Mouse (Mus musculus): Measurements from ENCODE around the gene Il1f6. TPM values are rescaled to one million over a fixed set of nuclear protein-coding genes. Genes with fewer than 3 reads are reported as not detected.
"Not testable (repeated sequence)": the region's sequence is repeated elsewhere in the genome, so short reads cannot be mapped to it uniquely, and the experiment has no call there.

Gene Il1f6
- polyA plus RNA-seq (2015; fragmentation: Nextera tagmentation; extraction: Ambion mirVana): 0.36 and 0.83 TPM in 2 replicates

DNA sequence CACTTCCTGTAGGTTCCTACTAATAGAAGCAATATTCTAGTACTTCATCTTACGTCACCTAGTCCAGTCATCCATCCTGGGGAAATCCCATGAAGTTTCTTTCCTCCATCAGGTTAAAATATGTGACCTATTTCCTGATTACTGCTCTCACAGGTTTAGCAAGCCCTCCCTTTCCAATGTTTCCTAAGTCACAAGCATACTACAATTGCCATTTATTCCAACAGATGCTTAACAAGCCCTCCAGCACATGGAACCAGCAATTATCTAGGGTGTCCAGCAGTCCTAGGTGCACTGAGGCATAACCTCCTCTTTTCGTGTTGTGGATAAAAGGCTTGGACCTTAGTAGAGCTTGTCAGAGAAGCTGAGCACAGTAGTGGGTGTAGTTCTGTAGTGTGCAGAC is at the start of gene Il1f6:
TSS of gene Il1f6 (plus strand) at position 301 of the 400 bp plus-strand sequence.
- DNase-seq (ENCODE audit: low spot score): no peak

DNA sequence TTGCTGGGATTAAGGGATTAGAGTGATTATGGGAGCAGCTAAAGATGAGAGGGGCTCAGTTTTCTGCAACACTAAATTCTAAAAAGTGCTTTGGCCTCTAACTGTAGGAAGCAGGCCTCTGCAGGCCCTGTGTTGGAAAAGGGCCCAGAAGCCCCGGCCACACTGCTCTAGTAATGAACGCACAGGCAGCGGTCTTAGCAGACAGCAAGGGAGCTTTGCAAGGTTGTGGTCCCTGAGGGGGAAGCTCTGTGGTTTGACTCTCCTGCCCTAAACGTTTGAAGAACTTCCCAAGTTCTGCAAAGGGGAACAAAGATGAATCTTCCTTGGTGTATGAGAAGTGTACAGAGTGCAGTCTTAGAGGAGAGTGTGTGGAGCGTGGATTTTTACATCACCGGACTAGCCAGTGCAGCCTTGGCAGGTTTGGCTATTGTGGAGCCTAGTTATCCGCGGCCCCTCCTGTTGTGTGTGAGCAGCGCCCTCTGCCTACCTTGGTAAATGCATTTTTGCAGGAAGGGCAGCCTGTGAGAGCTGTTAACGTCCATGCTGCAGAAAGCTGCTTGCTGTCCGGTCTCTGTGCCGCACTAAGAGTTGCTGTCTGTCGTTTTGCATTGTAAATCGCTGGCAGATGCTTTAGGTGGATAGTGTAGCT is 33.4 kb upstream of the Il1f6 start:
- not testable (repeated sequence) for DNase-seq (ENCODE audit: low spot score)

- not testable (repeated sequence) for DNase-seq (ENCODE audit: low spot score)
Measured at GRCm38 (mm10) chr2:24182423-24183147, 32.6 kb upstream of the Il1f6 start.

DNA sequence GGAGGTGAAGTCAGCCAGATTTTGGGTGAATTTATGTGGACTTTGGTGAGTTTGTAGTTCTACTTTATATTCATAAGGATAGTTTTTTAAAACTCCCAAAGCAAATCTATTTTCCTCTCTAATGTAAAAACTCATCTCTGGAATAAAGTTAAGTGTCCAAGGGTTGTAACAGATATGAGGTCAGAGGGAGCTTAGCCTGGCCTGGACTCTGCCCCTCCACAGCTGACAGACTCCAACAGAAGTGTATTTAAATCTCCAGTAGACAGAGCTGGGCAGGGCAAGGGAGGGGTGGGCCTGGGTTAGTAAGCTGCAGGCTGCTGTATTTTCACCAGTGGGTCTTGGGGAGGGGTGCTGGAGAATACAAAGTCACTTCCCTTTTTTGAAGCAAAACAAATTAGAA is 31.1 kb upstream of the Il1f6 start:
- not testable (repeated sequence) for DNase-seq (ENCODE audit: low spot score)

GRCm38 (mm10) chr2:24186176-24186575 is 29.0 kb upstream of the Il1f6 start, which contains the start of gene Il1f9:
Gene Il1f9 (plus strand): TSS chr2:24186476.
- no peak for DNase-seq (ENCODE audit: low spot score)

- no peak for DNase-seq (ENCODE audit: low spot score)
Measured at GRCm38 (mm10) chr2:24187585-24187984, 27.6 kb upstream of the Il1f6 start.

- no peak for DNase-seq (ENCODE audit: low spot score)
Measured at GRCm38 (mm10) chr2:24188189-24188588, 27.0 kb upstream of the Il1f6 start.

GRCm38 (mm10) chr2:24227191-24227590 is 12.0 kb downstream of the Il1f6 start:
- no peak for DNase-seq (ENCODE audit: low spot score)

DNA sequence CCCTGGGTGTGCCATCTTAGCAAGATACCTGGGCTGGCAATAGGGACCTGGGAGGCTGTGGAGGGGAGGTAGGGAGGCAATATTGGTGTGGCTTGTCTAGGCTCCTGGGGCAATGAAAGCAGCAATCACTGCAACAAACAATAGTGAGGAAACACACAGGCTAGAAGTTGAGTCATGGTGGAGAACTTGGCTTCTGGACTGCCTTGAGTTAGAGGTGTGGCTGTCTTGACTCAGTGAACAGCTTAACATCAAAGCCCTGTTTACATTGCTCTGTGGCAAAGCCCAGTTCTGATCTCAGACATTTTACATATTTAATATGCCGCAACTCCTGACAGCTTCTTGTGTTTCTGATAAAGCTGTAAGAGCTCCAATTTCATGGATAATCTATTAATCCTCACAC is 52.3 kb downstream of the Il1f6 start:
- DNase-seq (ENCODE audit: low spot score): no peak

DNA sequence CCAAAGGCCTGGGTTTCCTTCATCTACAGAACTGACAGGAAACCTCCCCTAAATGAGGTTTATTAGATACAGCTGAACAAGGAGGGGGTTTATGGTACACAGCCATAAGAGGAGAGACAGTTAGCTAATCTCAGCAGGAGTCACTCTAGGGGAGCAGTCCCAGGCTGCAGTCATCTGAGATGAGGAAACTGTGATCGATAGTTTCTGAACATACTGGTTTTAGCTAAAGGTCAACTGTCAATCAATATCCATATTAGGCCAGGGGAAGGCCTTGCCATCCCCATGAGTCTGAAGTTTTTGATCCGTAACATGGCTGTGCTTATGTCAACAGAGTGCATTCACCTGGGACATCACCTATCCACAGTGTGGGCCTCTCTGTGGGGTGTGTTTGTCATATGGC is 58.4 kb downstream of the Il1f6 start:
- DNase-seq (ENCODE audit: low spot score): no peak

DNA sequence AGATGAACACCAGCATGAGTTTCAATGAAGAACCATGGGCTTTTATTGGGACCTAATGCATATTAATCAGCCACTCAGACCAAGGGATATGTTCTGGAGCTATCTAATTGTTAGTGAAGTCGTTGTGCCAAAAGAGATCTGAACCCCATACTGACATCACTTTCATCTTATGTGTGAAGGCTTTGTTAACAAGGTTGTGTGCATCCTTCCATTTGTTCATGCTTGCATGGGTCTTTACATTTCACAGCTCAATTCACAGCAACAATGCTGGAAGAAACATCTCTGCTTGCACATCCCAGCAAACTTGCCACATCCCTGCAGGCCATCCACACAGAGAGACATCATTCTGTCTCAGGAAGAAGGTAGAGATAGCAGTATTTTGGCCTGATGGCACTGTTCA is 59.9 kb downstream of the Il1f6 start:
- no peak for DNase-seq (ENCODE audit: low spot score)

Other genes starting within 250 kb of the Il1f6 start
- gene Hnmt, start 166.0 kb upstream of the Il1f6 start, polyA plus RNA-seq (2015; fragmentation: Nextera tagmentation; extraction: Ambion mirVana): 0.49 and 0.56 TPM in 2 replicates
- not detected in 2 replicates for gene Tbpl2, start 118.8 kb upstream of the Il1f6 start, polyA plus RNA-seq (2015; fragmentation: Nextera tagmentation; extraction: Ambion mirVana)
- gene Il1f8, start 62.3 kb upstream of the Il1f6 start, polyA plus RNA-seq (2015; fragmentation: Nextera tagmentation; extraction: Ambion mirVana): not detected in 2 replicates
- 0.16 TPM in 1 of 2 replicates, not detected in the other for gene Il1f9, start 28.9 kb upstream of the Il1f6 start, polyA plus RNA-seq (2015; fragmentation: Nextera tagmentation; extraction: Ambion mirVana)
- 0.22 and 0.36 TPM in 2 replicates for gene Il1f5, start 61.5 kb downstream of the Il1f6 start, polyA plus RNA-seq (2015; fragmentation: Nextera tagmentation; extraction: Ambion mirVana)
- 0.38 TPM in 1 of 2 replicates, not detected in the other for gene Il1f10, start 75.8 kb downstream of the Il1f6 start, polyA plus RNA-seq (2015; fragmentation: Nextera tagmentation; extraction: Ambion mirVana)
- 3.9 TPM in 2 replicates for gene Il1rn, start 121.4 kb downstream of the Il1f6 start, polyA plus RNA-seq (2015; fragmentation: Nextera tagmentation; extraction: Ambion mirVana)
- 39.5 and 42.1 TPM in 2 replicates for gene Psd4, start 152.2 kb downstream of the Il1f6 start, polyA plus RNA-seq (2015; fragmentation: Nextera tagmentation; extraction: Ambion mirVana)